Mouse (Mus musculus): Measurements from ENCODE around the gene H2afv.

DNA sequence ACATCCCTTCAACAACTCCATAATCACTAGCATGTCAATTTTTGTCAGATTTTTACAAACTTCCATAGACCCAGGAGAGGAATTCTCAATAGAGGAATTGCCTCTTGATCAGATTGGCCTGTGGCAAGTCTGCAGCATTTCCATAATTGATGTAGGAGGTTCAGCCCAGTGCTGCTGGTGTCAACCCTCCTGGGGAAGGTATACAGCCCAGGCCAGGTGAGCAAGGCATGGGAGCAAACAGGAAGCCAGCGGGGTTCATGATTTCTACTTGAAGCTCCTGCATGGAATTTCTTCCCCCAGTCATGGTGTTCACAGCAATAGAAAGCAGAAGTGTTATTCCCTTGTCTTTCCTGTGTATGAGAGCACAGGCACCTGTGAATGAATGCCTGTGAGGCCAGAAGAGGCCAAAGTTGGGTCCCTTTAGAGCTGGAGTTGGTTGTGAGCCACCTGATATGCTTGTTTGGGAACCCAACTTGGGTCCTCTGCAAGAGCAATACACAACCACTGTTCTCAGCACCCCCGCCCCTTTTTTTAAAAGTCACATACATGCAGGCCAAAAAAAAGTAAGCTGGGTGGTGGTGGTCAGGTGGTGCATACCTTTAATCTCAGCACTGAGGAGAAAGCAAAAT lies 23.4 kb downstream of the H2afv start:
- TF ChIP-seq CTCF (IDR thresholded peaks at IDR 0.05; ENCODE audit: low read depth, low read length) (no peak), POLR2A (IDR thresholded peaks at IDR 0.05; ENCODE audit: borderline replicate concordance, low read depth, low read length) (no peak)

Data from bone marrow macrophage, adult 2 months (primary cell).